Mouse (Mus musculus): ENCODE data around the gene Chpt1. TPM values are rescaled to one million over a fixed set of nuclear protein-coding genes. Genes with fewer than 3 reads are reported as not detected.
"Not testable (repeated sequence)": the region's sequence is repeated elsewhere in the genome, so short reads cannot be mapped to it uniquely, and the experiment has no call there.

Chpt1 gene
- polyA plus RNA-seq, 3 experiments from 2014 or later, result 2.6 to 5.2 (median 3.5) TPM

DNA sequence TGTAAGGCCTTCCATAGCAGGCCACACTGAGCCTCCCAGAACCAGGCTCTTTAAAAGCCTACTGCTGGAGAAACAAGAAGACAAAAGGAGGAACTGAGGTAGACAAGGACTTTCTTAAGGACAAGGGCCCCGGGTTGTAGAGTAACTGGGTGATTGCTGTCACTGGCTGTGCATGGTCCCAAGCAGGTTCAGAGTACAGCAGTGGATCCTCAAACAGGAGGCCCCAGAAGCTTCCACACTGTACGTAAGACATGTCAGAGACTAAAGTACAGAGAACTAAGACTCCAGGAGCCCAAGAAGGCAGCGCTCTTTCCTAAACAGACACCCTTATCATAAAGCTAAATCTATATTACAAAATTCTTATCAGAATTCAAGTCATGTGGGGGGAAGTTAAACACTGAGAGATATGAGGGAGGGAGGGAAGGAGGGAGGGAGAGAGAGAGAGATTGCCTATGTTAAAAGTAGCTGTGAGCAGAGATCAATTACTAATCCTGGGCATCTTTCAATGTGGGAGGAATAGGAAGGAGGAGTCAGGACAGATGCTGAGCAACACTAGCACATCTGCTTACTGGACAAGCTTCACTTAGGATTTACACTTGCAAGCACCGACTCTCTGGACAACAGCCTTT is 8.8 kb downstream of the Chpt1 start:
- ATAC-seq, result no peak

DNA sequence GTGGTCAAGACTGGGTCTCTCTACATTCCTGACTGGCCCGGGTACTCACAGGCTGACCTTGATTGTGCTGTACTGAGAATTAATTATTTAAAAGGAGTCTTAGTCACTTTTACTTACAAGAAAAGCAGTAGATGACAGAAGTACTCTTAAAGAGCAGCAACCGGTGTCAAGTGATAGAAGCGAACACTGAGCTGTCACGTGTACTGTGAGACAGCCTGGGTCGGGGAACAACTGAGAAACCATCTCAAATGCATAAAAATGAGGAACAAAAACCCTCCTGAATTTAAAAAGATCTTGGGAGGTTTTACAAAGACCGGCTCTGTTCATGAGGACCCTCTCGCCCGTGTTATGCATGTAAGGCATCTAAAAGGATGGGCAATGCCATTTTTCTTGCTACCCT is 11.2 kb downstream of the Chpt1 start:
- ATAC-seq, result no peak

DNA sequence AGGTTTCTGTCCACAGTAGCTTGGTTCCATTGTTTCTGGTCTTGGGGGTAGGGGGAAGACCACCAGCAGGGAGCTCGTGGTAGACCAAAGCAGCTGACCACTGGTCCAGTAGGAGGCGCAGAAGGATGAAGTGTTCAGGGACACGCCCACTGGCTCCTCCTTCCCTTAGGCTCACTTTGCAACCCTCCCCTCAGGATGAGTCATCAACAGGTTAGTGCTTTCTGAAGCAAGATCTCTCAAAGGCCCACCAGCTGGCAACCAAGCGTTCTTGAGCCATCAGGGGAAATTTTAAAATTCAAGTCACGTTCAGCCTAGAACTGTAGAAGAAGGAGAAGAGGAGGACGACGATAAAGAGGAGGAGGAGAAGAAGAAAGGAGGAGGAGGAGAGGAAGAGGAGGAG is 12.2 kb downstream of the Chpt1 start:
- ATAC-seq, result no peak

DNA sequence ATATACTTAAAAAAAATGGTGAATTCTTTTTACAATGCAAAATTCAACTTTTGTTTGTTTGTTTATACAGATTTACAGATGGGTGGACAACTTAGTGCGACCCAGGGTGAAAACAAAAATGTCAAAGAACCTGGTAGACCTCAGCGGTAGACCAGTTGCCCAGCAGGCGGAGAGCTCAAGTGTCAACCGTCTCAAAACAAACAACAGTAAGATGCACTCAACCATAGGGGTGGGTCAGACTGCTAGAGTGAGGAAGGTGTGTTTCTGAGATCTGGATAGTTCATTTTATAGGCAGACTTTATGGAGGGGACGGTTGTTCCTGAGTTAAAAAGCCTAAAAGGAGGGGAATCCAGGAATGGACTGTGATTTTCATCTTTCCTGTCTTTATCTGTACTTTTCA is 15.2 kb downstream of the Chpt1 start:
- ATAC-seq, result no peak

- ATAC-seq, result not testable (repeated sequence)
Observed at GRCm38 (mm10) chr10:88482866-88483265, 21.0 kb downstream of the Chpt1 start.

- no peak for ATAC-seq
Observed at GRCm38 (mm10) chr10:88460122-88460820, 43.6 kb downstream of the Chpt1 start.

- ATAC-seq, result no peak
Observed at GRCm38 (mm10) chr10:88459502-88459992, 44.3 kb downstream of the Chpt1 start, which contains the start of gene Sycp3. Gene Sycp3 (plus strand): TSS chr10:88459569.

GRCm38 (mm10) chr10:88457816-88458215 is 46.1 kb downstream of the Chpt1 start:
- no peak for ATAC-seq

DNA sequence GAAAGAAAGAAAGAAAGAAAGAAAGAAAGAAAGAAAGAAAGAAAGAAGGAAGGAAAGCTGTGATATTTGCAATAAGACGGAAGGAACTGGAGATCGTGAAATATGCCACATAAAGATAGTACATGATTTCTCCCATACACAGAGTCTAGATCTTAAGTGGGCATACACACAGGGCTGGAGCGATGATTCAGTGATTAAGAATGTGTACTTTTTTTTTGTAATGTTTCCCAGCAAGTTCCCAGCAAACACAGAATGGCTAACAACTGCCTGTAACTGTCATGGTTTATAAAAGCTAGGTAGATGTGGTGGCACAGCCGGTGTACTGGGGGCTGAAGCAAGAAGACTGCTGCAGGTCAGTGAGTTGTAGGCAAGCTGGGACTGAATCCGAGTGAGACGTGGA is 51.9 kb downstream of the Chpt1 start:
- ATAC-seq, result no peak

DNA sequence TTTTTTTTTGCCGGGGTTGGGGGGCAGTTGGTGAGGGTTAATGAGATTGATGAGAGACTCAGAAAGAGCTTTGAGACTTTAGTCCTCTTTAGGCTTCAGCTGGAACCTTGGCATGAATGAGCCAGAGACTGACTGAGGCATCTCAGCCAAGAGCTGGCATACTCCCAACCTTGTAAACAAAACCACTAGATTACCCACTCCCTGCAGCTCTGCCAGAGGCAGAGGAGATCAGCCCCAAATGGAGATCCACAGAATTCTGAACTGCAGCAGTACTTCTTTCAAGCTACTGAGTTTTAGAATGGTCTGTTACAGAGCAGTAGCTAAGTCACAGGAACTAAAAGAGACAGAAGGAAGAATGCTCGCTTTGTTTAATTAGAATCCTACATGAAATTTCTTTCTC is 52.7 kb downstream of the Chpt1 start:
- no peak for ATAC-seq

DNA sequence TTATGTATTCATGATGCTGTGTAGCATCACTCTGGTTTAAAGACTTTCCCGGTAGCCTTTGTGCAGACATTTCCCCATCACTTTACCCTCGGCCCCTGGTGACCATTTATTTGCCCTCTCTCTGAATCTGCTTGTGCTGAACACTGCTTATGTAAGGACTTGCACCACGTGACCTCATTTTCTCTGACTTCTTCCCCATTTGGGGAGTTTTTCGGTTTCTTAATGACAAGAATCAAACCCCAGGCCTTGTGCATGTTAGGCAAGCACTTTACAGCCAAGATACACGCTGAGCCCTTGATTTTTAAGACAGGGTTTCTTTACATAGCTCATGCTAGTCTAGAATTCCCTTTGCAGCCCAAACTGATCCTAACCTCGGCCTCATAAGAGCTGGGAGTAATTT is 62.6 kb downstream of the Chpt1 start:
- ATAC-seq, result no peak

GRCm38 (mm10) chr10:88427998-88428397 is 75.9 kb downstream of the Chpt1 start:
- ATAC-seq, result no peak

DNA sequence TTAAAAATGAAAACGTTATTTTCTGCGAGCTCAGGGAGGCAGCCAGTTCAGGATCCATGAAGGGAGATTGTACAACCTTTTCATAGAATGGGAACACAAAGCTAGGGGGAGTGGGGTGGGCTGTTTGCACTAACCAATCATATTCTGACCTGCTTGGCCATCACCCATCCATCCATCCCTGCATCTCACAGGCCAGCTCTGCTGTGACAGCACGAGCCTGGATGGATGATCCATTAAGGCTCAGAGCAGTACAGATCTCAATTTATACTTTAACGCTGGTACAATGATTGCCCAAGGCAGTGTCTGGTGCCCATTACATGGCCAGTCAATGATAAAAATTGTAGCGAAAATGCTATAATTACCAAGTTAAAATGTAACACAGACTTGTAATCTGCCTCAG is 77.0 kb downstream of the Chpt1 start:
- no peak for ATAC-seq

GRCm38 (mm10) chr10:88426158-88426816 is 77.6 kb downstream of the Chpt1 start:
- ATAC-seq, result peak; percentile 91

DNA sequence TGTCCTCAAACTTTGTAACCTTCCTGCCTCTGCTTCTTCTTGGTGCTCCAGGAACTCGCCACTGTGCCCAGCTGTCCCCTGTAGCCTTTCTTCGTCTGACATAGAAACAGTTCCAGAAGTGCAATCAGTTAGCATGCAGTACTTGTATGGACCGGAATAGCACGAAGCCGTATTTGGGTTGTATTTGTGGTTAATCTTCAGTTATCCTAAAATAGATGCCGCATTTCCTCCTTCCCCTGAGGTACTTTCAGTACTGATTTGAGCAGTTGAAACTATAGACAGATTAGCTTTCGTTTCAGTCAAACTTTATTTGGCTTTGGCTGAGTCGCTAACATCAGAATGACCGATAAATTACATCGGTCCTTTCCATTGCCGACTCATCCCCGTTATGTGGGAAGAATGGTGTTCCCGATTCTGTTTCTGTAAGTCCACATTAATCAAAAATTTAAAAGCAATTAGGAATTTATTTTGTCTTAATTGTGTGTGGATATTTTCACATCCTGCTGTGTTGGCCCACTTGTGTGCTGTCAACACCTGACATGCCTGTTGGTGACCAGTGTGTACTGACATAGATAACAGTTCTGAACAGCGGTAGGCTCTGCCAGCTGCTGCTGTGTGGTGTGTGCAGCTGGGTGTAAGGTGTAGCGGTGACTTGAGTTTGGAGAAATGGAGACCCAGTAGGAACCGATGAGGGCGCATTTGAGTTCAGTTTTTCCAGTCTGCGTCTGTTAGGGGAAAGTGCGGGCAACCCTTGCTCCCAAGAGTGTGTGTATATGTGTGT is 83.0 kb downstream of the Chpt1 start:
- peak; percentile 97 for ATAC-seq

DNA sequence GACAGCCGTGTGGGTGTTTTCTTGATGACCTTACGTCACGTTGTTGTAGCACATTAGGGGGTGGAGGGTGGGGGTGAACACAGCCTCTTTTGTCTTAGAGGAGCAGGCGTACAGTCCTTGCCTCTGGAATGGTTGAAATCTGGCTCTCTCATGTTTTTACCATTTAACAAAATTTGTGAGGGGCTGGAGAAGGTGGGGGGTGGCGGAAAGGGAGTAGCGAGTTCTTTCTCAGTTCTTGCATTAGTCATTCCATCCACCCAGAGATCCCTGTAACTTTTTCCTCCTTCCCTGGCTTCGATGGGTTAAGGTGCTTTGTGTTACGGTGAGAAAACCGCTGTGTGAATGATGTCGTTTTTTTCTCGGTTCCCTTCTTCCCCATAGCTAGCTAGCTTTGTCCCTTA is 83.7 kb downstream of the Chpt1 start:
- ATAC-seq, result no peak

- ATAC-seq, result no peak
Observed at GRCm38 (mm10) chr10:88417686-88418085, 86.2 kb downstream of the Chpt1 start.

- ATAC-seq, result no peak
Observed at GRCm38 (mm10) chr10:88412290-88412995, 91.4 kb downstream of the Chpt1 start.

- no peak for ATAC-seq
Observed at GRCm38 (mm10) chr10:88409751-88410150, 94.1 kb downstream of the Chpt1 start.

DNA sequence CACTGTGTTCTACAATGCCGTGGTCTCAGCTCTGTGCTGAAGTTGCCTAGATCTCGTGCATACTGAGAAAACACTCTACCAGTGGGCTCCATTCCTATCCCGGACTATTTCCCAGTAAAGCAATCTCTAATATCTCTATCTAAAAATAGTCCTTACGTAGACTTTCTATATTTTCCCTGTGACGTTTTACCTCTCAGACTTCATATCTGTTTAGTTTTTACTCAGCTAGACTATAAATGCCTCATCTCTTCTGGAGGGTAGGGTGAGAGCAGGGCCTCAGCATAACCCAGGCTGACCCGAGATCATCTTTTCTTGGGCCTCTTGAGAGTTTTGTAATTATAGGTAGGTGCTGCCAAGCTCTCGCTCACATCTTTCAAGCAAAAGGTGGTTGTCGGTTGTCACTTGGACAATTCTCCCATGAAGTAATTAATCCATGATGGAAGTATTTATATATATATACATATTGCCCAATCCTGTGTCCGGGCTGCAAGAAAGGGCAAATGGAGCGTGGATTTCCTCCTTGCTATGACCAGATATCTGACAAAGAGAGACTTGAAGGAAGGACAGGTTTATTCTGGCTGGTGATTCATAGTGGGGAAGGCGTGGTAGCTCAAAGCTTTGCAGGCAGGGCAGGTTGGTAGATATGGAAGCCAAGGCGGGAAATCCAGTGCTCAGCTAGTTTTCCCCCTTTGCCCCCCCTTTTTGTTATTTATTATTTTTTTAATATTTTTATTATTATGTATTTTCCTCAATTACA is 95.8 kb downstream of the Chpt1 start:
- ATAC-seq, result no peak

DNA sequence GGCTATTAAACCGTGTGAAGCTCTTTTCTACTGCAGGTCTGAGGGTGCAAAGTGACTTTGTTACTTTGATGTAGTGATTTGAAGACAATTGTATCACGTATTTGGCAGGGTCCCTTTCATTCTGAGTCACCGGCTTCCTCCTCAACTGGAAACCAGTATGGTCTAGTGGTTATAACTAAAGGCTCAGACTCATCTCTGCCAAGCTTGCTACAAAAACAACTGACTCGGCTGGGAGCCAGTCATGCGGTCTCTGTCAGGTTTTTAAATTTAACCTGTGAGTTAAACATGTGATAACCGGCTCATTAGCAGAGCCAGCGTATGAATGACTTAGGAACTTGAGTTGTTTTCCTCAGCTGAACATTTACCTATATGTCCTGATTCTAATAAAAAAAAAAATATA is 98.1 kb downstream of the Chpt1 start:
- ATAC-seq, result peak; percentile 97

DNA sequence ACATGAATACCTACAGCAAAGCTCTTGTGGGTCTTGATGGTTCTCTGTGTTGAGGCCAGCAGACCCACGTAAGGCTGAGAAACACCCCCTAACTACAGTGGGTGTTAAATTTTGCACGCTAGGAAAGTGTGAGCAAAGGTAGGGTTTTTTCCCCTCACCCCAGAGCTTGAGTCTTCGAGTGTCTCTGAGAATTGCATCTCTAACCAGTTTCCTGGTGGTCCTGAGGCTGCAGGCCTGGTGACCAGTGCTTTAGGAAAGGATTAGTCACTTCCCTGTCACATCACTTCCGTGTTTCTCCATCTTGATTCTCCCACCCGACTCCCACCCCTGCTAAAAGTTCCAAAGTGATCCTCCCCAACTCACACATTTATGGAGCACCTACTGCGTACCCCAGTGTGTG is 99.7 kb downstream of the Chpt1 start:
- no peak for ATAC-seq
